Mouse (Mus musculus): ENCODE measurements around the gene Prkca. TPM values are rescaled to one million over a fixed set of nuclear protein-coding genes. Genes with fewer than 3 reads are reported as not detected.

The Prkca gene
- polyA plus RNA-seq, 1 experiment from 2014 or later = 13.5 TPM

GRCm38 (mm10) chr11:108236195-108236594 lies 107.5 kb downstream of the Prkca start:
- Histone ChIP-seq H3K36me3 (ENCODE audit: control insufficient read depth, insufficient read depth, low read length) (no peaks in the 10 kb centered on the region), H3K9me3 (ENCODE audit: control insufficient read depth, low read length) (no peaks in the 10 kb centered on the region), H3K27me3 (replicated peaks; ENCODE audit: control insufficient read depth, insufficient read depth, low read length) (no peaks in the 10 kb centered on the region), H3K4me3 (ENCODE audit: low read depth, low read length) (no peak overlapping the region), H3K4me1 (ENCODE audit: control insufficient read depth, insufficient read depth, low read length) (peaks cover 10% of the 10 kb centered on the region), H3K4me2 (ENCODE audit: low read depth, low read length) (no peak overlapping the region), H3K9ac (ENCODE audit: low read depth, low read length) (no peak overlapping the region), H3K27ac (replicated peaks; ENCODE audit: low read depth, low read length) (no peak overlapping the region)
- no peak for DNase-seq (ENCODE audit: low spot score)
- peak; percentile 44; the same call in 1 of the 2 replicates for ATAC-seq (ENCODE audit: low read depth)
- WGBS = 34% methylated on average over 2 of the region's 2 CpGs

GRCm38 (mm10) chr11:108235081-108235703 lies 108.5 kb downstream of the Prkca start:
- ATAC-seq (ENCODE audit: low read depth) = no peak
- Histone ChIP-seq H3K36me3 (ENCODE audit: control insufficient read depth, insufficient read depth, low read length) (no peaks in the 10 kb centered on the region), H3K9me3 (ENCODE audit: control insufficient read depth, low read length) (no peaks in the 10 kb centered on the region), H3K4me3 (ENCODE audit: low read depth, low read length) (no peak overlapping the region), H3K4me1 (ENCODE audit: control insufficient read depth, insufficient read depth, low read length) (peaks cover 10% of the 10 kb centered on the region), H3K27me3 (replicated peaks; ENCODE audit: control insufficient read depth, insufficient read depth, low read length) (no peaks in the 10 kb centered on the region), H3K27ac (replicated peaks; ENCODE audit: low read depth, low read length) (no peak overlapping the region), H3K4me2 (ENCODE audit: low read depth, low read length) (no peak overlapping the region), H3K9ac (ENCODE audit: low read depth, low read length) (no peak overlapping the region)
- 67% methylated on average over 5 of the region's 5 CpGs for WGBS
- no peak for DNase-seq (ENCODE audit: low spot score)

GRCm38 (mm10) chr11:108233015-108233414 lies 110.7 kb downstream of the Prkca start:
- peaks cover 6% of the 10 kb centered on the region; the same call in 1 of the 2 replicates for H3K4me1 ChIP-seq (ENCODE audit: control insufficient read depth, insufficient read depth, low read length)
- no peaks in the 10 kb centered on the region for H3K27me3 ChIP-seq (replicated peaks; ENCODE audit: control insufficient read depth, insufficient read depth, low read length)
- H3K36me3 ChIP-seq (ENCODE audit: control insufficient read depth, insufficient read depth, low read length) = no peaks in the 10 kb centered on the region
- DNase-seq (ENCODE audit: low spot score) (no peak), ATAC-seq (ENCODE audit: low read depth) (no peak)
- 60% methylated on average over 5 of the region's 5 CpGs for WGBS
- no peak overlapping the region for H3K4me3 ChIP-seq (ENCODE audit: low read depth, low read length)
- no peaks in the 10 kb centered on the region for H3K9me3 ChIP-seq (ENCODE audit: control insufficient read depth, low read length)
- H3K27ac ChIP-seq (replicated peaks; ENCODE audit: low read depth, low read length) = no peak overlapping the region
- no peak overlapping the region for H3K9ac ChIP-seq (ENCODE audit: low read depth, low read length)
- H3K4me2 ChIP-seq (ENCODE audit: low read depth, low read length) = no peak overlapping the region

DNA sequence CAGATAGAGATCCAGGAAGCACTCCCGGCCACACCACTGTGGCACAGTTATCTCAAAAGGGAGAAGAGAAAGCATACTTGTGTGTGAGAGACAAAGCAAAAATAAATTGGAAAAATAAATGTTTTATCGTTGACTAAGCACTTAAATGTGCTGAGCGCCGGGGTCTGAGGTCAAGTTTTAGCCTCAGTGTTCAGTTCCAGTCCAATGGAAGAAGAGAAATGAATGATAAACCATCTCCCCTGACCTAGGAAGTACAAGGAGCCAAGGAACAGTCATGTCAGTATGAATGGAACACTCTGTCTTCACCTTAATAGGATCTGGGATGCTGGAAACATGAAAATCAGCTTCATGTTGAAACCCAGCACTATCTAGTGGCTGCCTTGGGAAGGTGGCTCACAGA lies 113.6 kb downstream of the Prkca start:
- Histone ChIP-seq H3K4me2 (ENCODE audit: low read depth, low read length) (no peak overlapping the region), H3K27ac (replicated peaks; ENCODE audit: low read depth, low read length) (no peak overlapping the region), H3K27me3 (replicated peaks; ENCODE audit: control insufficient read depth, insufficient read depth, low read length) (no peaks in the 10 kb centered on the region), H3K36me3 (ENCODE audit: control insufficient read depth, insufficient read depth, low read length) (no peaks in the 10 kb centered on the region), H3K9me3 (ENCODE audit: control insufficient read depth, low read length) (no peaks in the 10 kb centered on the region), H3K4me3 (ENCODE audit: low read depth, low read length) (no peak overlapping the region), H3K4me1 (ENCODE audit: control insufficient read depth, insufficient read depth, low read length) (peaks cover 3% of the 10 kb centered on the region; the same call in 1 of the 2 replicates), H3K9ac (ENCODE audit: low read depth, low read length) (no peak overlapping the region)
- ATAC-seq (ENCODE audit: low read depth) (no peak), DNase-seq (ENCODE audit: low spot score) (no peak)
- WGBS = 95% methylated on average over 4 of the region's 4 CpGs

DNA sequence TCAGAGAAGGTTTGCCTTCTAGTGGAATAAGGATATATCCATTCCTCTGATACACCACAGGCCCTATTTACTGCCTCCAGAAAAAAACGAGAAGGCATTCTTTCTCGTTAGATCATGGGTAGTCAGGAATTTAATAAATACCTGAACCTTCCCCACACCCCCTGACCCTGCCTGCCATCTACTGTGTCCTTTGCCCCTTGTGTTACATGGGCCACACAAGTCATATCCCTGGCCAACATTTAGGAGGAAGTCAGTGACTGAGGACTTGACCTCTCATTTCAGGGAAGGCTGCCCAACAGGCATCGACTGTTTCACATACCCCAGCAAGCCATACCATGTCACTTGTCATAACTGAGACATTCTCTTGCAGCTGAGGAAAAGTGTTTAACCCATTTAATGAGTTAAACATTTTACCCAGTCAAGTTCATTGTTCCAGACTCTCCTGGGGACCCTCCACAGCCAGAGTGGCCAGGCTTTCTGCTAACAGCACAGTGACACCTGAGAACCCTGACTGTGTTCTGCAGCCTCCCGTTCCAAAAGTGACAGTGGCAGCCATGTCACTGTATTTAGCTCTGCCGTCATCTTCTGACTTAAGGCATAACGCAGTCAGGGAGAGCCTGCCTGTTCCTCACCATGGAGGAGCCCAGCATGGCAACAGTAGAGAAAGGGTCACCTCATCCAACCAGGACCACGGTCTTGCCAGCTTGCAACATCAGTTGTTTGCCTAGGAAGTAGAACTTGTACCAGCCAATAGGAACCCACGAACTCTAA lies 114.4 kb downstream of the Prkca start:
- Histone ChIP-seq H3K27ac (replicated peaks; ENCODE audit: low read depth, low read length) (no peak overlapping the region), H3K4me3 (ENCODE audit: low read depth, low read length) (no peak overlapping the region), H3K27me3 (replicated peaks; ENCODE audit: control insufficient read depth, insufficient read depth, low read length) (no peaks in the 10 kb centered on the region), H3K9ac (ENCODE audit: low read depth, low read length) (no peak overlapping the region), H3K9me3 (ENCODE audit: control insufficient read depth, low read length) (no peaks in the 10 kb centered on the region), H3K4me2 (ENCODE audit: low read depth, low read length) (no peak overlapping the region), H3K4me1 (ENCODE audit: control insufficient read depth, insufficient read depth, low read length) (peaks cover 7% of the 10 kb centered on the region), H3K36me3 (ENCODE audit: control insufficient read depth, insufficient read depth, low read length) (no peaks in the 10 kb centered on the region)
- ATAC-seq (ENCODE audit: low read depth) = no peak
- 55% methylated on average over 8 of the region's 8 CpGs for WGBS
- no peak for DNase-seq (ENCODE audit: low spot score)

GRCm38 (mm10) chr11:108228497-108228896 lies 115.2 kb downstream of the Prkca start:
- H3K27me3 ChIP-seq (replicated peaks; ENCODE audit: control insufficient read depth, insufficient read depth, low read length) = no peaks in the 10 kb centered on the region
- ATAC-seq (ENCODE audit: low read depth) (no peak), DNase-seq (ENCODE audit: low spot score) (no peak)
- no peaks in the 10 kb centered on the region for H3K36me3 ChIP-seq (ENCODE audit: control insufficient read depth, insufficient read depth, low read length)
- no peak overlapping the region for H3K27ac ChIP-seq (replicated peaks; ENCODE audit: low read depth, low read length)
- H3K9me3 ChIP-seq (ENCODE audit: control insufficient read depth, low read length) = no peaks in the 10 kb centered on the region
- H3K4me3 ChIP-seq (ENCODE audit: low read depth, low read length) = no peak overlapping the region
- H3K4me2 ChIP-seq (ENCODE audit: low read depth, low read length) = no peak overlapping the region
- 89% methylated on average over 4 of the region's 4 CpGs for WGBS
- peaks cover 9% of the 10 kb centered on the region for H3K4me1 ChIP-seq (ENCODE audit: control insufficient read depth, insufficient read depth, low read length)
- no peak overlapping the region for H3K9ac ChIP-seq (ENCODE audit: low read depth, low read length)

DNA sequence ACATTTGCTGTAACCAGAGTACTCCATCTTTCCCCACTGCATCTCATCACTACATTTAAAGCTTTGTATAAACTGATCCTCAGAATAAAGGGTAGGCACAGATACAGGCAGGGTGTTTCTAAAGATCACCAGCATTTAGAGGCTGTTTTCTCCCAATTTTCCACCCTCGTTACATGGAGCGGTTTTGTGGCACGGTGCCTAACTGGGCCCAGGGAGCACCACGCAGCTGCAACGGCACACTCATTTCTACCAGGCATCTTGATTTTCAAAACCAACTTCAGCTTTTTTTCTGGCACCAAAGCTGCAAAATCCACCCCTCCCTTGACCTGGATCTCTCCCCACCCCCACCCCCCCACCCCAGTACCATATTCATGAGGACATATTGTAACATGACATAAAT lies 117.5 kb downstream of the Prkca start:
- H3K9me3 ChIP-seq (ENCODE audit: control insufficient read depth, low read length) = no peaks in the 10 kb centered on the region
- no peaks in the 10 kb centered on the region for H3K36me3 ChIP-seq (ENCODE audit: control insufficient read depth, insufficient read depth, low read length)
- WGBS = 61% methylated on average over 5 of the region's 5 CpGs
- ATAC-seq (ENCODE audit: low read depth) = no peak
- peak; percentile 41 for DNase-seq (ENCODE audit: low spot score)
- H3K4me3 ChIP-seq (ENCODE audit: low read depth, low read length) = no peak overlapping the region
- peaks cover 26% of the 10 kb centered on the region for H3K4me1 ChIP-seq (ENCODE audit: control insufficient read depth, insufficient read depth, low read length)
- H3K9ac ChIP-seq (ENCODE audit: low read depth, low read length) = no peak overlapping the region
- no peaks in the 10 kb centered on the region for H3K27me3 ChIP-seq (replicated peaks; ENCODE audit: control insufficient read depth, insufficient read depth, low read length)
- H3K4me2 ChIP-seq (ENCODE audit: low read depth, low read length) = no peak overlapping the region
- H3K27ac ChIP-seq (replicated peaks; ENCODE audit: low read depth, low read length) = no peak overlapping the region

DNA sequence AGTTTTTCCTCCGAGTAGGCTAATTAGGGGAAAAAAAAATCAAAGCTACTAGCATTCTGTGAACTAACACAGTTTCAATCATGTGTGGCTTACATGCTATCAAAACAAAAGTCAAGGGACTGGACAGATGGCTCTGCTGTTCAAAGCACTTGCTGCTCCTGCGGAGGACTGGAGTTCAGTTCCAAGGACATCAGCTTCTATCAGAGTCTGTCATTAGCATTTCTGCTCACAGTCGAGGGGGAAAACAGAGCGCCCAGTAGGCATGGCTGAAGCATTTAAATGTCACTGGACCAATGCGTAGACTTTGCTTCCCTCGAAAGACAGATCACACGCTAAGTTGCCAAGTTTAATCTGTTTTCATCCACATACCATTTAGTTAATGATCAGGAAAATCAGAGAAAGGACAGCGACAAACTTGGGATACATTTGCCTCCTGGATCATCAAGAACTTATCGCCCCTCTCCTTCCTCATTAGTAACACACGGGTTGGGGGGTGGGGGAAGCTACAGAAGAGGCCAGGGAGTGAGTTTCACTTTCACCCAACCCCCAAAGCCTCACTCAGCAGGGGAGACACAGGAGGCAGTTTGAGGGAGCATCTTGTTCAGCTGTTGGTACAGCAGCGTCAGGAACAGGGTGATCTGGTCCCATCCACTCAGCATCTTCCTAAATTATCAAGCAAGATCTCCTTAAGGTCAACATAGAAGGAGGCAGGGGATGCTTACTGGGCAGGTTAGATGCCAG lies 119.3 kb downstream of the Prkca start:
- H3K27me3 ChIP-seq (replicated peaks; ENCODE audit: control insufficient read depth, insufficient read depth, low read length) = no peaks in the 10 kb centered on the region
- H3K9me3 ChIP-seq (ENCODE audit: control insufficient read depth, low read length) = no peaks in the 10 kb centered on the region
- ATAC-seq (ENCODE audit: low read depth) (no peak), DNase-seq (ENCODE audit: low spot score) (no peak)
- H3K36me3 ChIP-seq (ENCODE audit: control insufficient read depth, insufficient read depth, low read length) = no peaks in the 10 kb centered on the region
- H3K4me2 ChIP-seq (ENCODE audit: low read depth, low read length) = no peak overlapping the region
- 49% methylated on average over 11 of the region's 11 CpGs for whole genome bisulfite sequencing
- H3K4me3 ChIP-seq (ENCODE audit: low read depth, low read length) = no peak overlapping the region
- no peak overlapping the region for H3K27ac ChIP-seq (replicated peaks; ENCODE audit: low read depth, low read length)
- peaks cover 33% of the 10 kb centered on the region for H3K4me1 ChIP-seq (ENCODE audit: control insufficient read depth, insufficient read depth, low read length)
- no peak overlapping the region for H3K9ac ChIP-seq (ENCODE audit: low read depth, low read length)

All from embryonic facial prominence, embryonic 14.5 days (tissue).